Mouse (Mus musculus) lung, postnatal 0 days (tissue): ENCODE measurements around the gene Wdr63.

Source experiments
- CTCF ChIP-seq: IDR thresholded peaks from 2 replicates; pipeline ENCODE4 v1.5.1; 2016; ENCODE audit warnings: antibody characterized with exemption, mild to moderate bottlenecking
- EP300 ChIP-seq: IDR thresholded peaks from 2 replicates; pipeline ENCODE4 v1.6.1; 2016; ENCODE audit warnings: antibody characterized with exemption, mild to moderate bottlenecking, control low read depth

DNA sequence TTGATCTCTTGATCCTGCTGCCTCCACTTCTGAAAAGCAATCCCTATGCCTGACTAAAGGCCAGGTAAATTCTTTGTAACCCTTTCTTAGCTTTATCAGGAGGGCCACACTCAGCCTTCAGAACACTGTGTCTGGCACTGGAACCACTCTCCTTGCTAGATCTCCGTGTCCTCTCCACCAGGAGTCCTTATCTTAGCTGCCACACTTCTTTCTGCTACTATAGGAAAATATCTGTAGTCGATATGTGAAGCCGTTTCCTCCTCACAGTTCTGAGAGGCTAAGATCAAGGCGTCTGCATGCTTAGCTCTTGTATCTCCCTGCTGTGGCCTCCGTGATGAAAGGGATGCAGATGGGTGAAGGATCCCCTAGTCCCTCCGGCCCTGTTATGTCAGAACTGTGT lies 19.3 kb upstream of the Wdr63 start:
- TF ChIP-seq CTCF (no peak), EP300 (no peak)
